Mouse (Mus musculus): ENCODE measurements at regions not wholly inside any gene's neighbourhood (a gene's known extent, or its start where the extent isn't known, plus 50 kb on each side); places are given as distances from the start of the nearest gene placed in this dataset.
A peak's percentile ranks its signal among the peaks of the same experiment; 100 is the strongest.

GRCm38 (mm10) chr19:21166465-21166860 is 105.6 kb upstream of the Zfand5 start:
- H3K4me3 ChIP-seq, result peak overlapping the region; percentile 24; the same call in 1 of the 2 replicates
- WGBS, result 46% methylated on average over 5 of the region's 5 CpGs
- DNase-seq (ENCODE audit: extremely low spot score, low spot score), result no peak

GRCm38 (mm10) chr19:21165763-21166464 is 106.2 kb upstream of the Zfand5 start:
- Histone ChIP-seq H3K4me3 (peak overlapping the region; percentile 24; the same call in 1 of the 2 replicates), H3K4me1 (peaks cover 39% of the 10 kb centered on the region), H3K27ac (peak overlapping the region; percentile 72)

More at GRCm38 (mm10) chr19:21166465-21166860, 105.6 kb upstream of the Zfand5 start:
- peaks cover 24% of the 10 kb centered on the region for H3K27me3 ChIP-seq (ENCODE audit: poor library complexity, severe bottlenecking)
- no peaks in the 10 kb centered on the region for H3K36me3 ChIP-seq (replicated peaks)
- peak overlapping the region; percentile 72 for H3K27ac ChIP-seq
- peaks cover 33% of the 10 kb centered on the region for H3K4me1 ChIP-seq
- H3K9me3 ChIP-seq, result no peaks in the 10 kb centered on the region

GRCm38 (mm10) chr19:21163978-21164377 is 108.1 kb upstream of the Zfand5 start:
- H3K27ac ChIP-seq, result no peak overlapping the region
- no peak overlapping the region for H3K4me3 ChIP-seq
- no peaks in the 10 kb centered on the region for H3K9me3 ChIP-seq
- no peaks in the 10 kb centered on the region for H3K36me3 ChIP-seq (replicated peaks)
- WGBS, result 82% methylated on average over 2 of the region's 2 CpGs
- peaks cover 52% of the 10 kb centered on the region for H3K4me1 ChIP-seq
- peaks cover 24% of the 10 kb centered on the region for H3K27me3 ChIP-seq (ENCODE audit: poor library complexity, severe bottlenecking)
- no peak for DNase-seq (ENCODE audit: extremely low spot score, low spot score)

More at GRCm38 (mm10) chr19:21165763-21166464, 106.2 kb upstream of the Zfand5 start:
- Histone ChIP-seq H3K9me3 (no peaks in the 10 kb centered on the region), H3K36me3 (replicated peaks) (no peaks in the 10 kb centered on the region), H3K27me3 (ENCODE audit: poor library complexity, severe bottlenecking) (peaks cover 24% of the 10 kb centered on the region)
- DNase-seq (ENCODE audit: extremely low spot score, low spot score), result no peak
- WGBS, result 9% methylated on average over 10 of the region's 10 CpGs

GRCm38 (mm10) chr19:21160946-21161345 is 111.1 kb upstream of the Zfand5 start:
- no peaks in the 10 kb centered on the region for H3K9me3 ChIP-seq
- H3K27ac ChIP-seq, result 0 out of 2 replicates have a peak overlapping the region, but pooled peaks have one; percentile 48
- DNase-seq (ENCODE audit: extremely low spot score, low spot score), result peak; percentile 45
- peaks cover 35% of the 10 kb centered on the region for H3K4me1 ChIP-seq
- no peak overlapping the region for H3K4me3 ChIP-seq
- no peaks in the 10 kb centered on the region for H3K36me3 ChIP-seq (replicated peaks)
- 3% methylated on average over 4 of the region's 4 CpGs for WGBS
- H3K27me3 ChIP-seq (ENCODE audit: poor library complexity, severe bottlenecking), result peaks cover 24% of the 10 kb centered on the region

GRCm38 (mm10) chr19:21159189-21160137 is 112.6 kb upstream of the Zfand5 start:
- Histone ChIP-seq H3K27ac (no peak overlapping the region), H3K4me1 (peaks cover 21% of the 10 kb centered on the region), H3K9me3 (no peaks in the 10 kb centered on the region), H3K36me3 (replicated peaks) (no peaks in the 10 kb centered on the region), H3K4me3 (no peak overlapping the region), H3K27me3 (ENCODE audit: poor library complexity, severe bottlenecking) (peaks cover 17% of the 10 kb centered on the region)
- no peak for DNase-seq (ENCODE audit: extremely low spot score, low spot score)
- WGBS, result 65% methylated on average over 8 of the region's 8 CpGs

- no peaks in the 10 kb centered on the region for H3K36me3 ChIP-seq (replicated peaks)
- 77% methylated on average over 1 of the region's 1 CpGs for WGBS
Observed at GRCm38 (mm10) chr19:21154162-21154561, 117.9 kb upstream of the Zfand5 start.

GRCm38 (mm10) chr19:21152027-21152426 is 120.1 kb upstream of the Zfand5 start:
- 59% methylated on average over 3 of the region's 3 CpGs for WGBS
- Histone ChIP-seq H3K27me3 (ENCODE audit: poor library complexity, severe bottlenecking) (no peaks in the 10 kb centered on the region), H3K27ac (no peak overlapping the region), H3K4me1 (peaks cover 8% of the 10 kb centered on the region), H3K4me3 (no peak overlapping the region), H3K36me3 (replicated peaks) (no peaks in the 10 kb centered on the region), H3K9me3 (no peaks in the 10 kb centered on the region)
- DNase-seq (ENCODE audit: extremely low spot score, low spot score), result no peak

More at GRCm38 (mm10) chr19:21154162-21154561, 117.9 kb upstream of the Zfand5 start:
- H3K4me3 ChIP-seq, result no peak overlapping the region
- H3K4me1 ChIP-seq, result peaks cover 8% of the 10 kb centered on the region
- no peaks in the 10 kb centered on the region for H3K9me3 ChIP-seq
- no peaks in the 10 kb centered on the region; the same call in 1 of the 2 replicates for H3K27me3 ChIP-seq (ENCODE audit: poor library complexity, severe bottlenecking)
- no peak overlapping the region for H3K27ac ChIP-seq
- DNase-seq (ENCODE audit: extremely low spot score, low spot score), result no peak

- whole genome bisulfite sequencing, result 84% methylated on average over 3 of the region's 3 CpGs
- Histone ChIP-seq H3K36me3 (replicated peaks) (no peaks in the 10 kb centered on the region), H3K27ac (no peak overlapping the region)
Observed at GRCm38 (mm10) chr19:21150849-21151248, 121.2 kb upstream of the Zfand5 start.

GRCm38 (mm10) chr19:21150241-21150640 is 121.8 kb upstream of the Zfand5 start:
- no peaks in the 10 kb centered on the region for H3K36me3 ChIP-seq (replicated peaks)
- no peaks in the 10 kb centered on the region for H3K9me3 ChIP-seq
- no peak overlapping the region for H3K4me3 ChIP-seq
- 93% methylated on average over 1 of the region's 1 CpGs for WGBS
- H3K27me3 ChIP-seq (ENCODE audit: poor library complexity, severe bottlenecking), result no peaks in the 10 kb centered on the region
- no peak overlapping the region for H3K27ac ChIP-seq
- H3K4me1 ChIP-seq, result peaks cover 17% of the 10 kb centered on the region
- no peak for DNase-seq (ENCODE audit: extremely low spot score, low spot score)

More at GRCm38 (mm10) chr19:21150849-21151248, 121.2 kb upstream of the Zfand5 start:
- Histone ChIP-seq H3K4me1 (peaks cover 11% of the 10 kb centered on the region), H3K27me3 (ENCODE audit: poor library complexity, severe bottlenecking) (no peaks in the 10 kb centered on the region), H3K4me3 (no peak overlapping the region), H3K9me3 (no peaks in the 10 kb centered on the region)
- no peak for DNase-seq (ENCODE audit: extremely low spot score, low spot score)

GRCm38 (mm10) chr19:21146860-21147390 is 125.2 kb upstream of the Zfand5 start:
- DNase-seq (ENCODE audit: extremely low spot score, low spot score), result no peak
- 92% methylated on average over 4 of the region's 4 CpGs for WGBS
- H3K4me1 ChIP-seq, result peaks cover 31% of the 10 kb centered on the region

GRCm38 (mm10) chr19:21144659-21145283 is 127.3 kb upstream of the Zfand5 start:
- peak overlapping the region; percentile 25; the same call in 1 of the 2 replicates for H3K27ac ChIP-seq
- peaks cover 27% of the 10 kb centered on the region for H3K4me1 ChIP-seq
- no peaks in the 10 kb centered on the region for H3K36me3 ChIP-seq (replicated peaks)
- H3K9me3 ChIP-seq, result no peaks in the 10 kb centered on the region
- peak; percentile 40 for DNase-seq (ENCODE audit: extremely low spot score, low spot score)
- 9% methylated on average over 13 of the region's 13 CpGs for WGBS
- no peaks in the 10 kb centered on the region for H3K27me3 ChIP-seq (ENCODE audit: poor library complexity, severe bottlenecking)
- no peak overlapping the region for H3K4me3 ChIP-seq

More at GRCm38 (mm10) chr19:21146860-21147390, 125.2 kb upstream of the Zfand5 start:
- Histone ChIP-seq H3K27ac (no peak overlapping the region), H3K27me3 (ENCODE audit: poor library complexity, severe bottlenecking) (no peaks in the 10 kb centered on the region), H3K9me3 (no peaks in the 10 kb centered on the region), H3K4me3 (no peak overlapping the region), H3K36me3 (replicated peaks) (no peaks in the 10 kb centered on the region)

GRCm38 (mm10) chr19:21143970-21144595 is 128.0 kb upstream of the Zfand5 start:
- no peaks in the 10 kb centered on the region for H3K36me3 ChIP-seq (replicated peaks)
- H3K4me1 ChIP-seq, result peaks cover 27% of the 10 kb centered on the region
- H3K27ac ChIP-seq, result 0 out of 2 replicates have a peak overlapping the region, but pooled peaks have one; percentile 25
- no peak for DNase-seq (ENCODE audit: extremely low spot score, low spot score)
- H3K4me3 ChIP-seq, result no peak overlapping the region
- no peaks in the 10 kb centered on the region for H3K9me3 ChIP-seq
- H3K27me3 ChIP-seq (ENCODE audit: poor library complexity, severe bottlenecking), result no peaks in the 10 kb centered on the region
- WGBS, result 37% methylated on average over 7 of the region's 7 CpGs

All from forebrain, embryonic 10.5 days (tissue).